Mouse (Mus musculus) hindbrain, postnatal 0 days (tissue): ENCODE results near the gene Lrrfip2. TPM values are rescaled to one million over a fixed set of nuclear protein-coding genes. Genes with fewer than 3 reads are reported as not detected.

ENCODE experiments used
- ATAC-seq: fragments of 200-750 bp; cut with Nextera tagmentation; 2 replicates; pipeline ENCODE4 v1.8.0; 2017; ENCODE audit warnings: mild to moderate bottlenecking, moderate TSS enrichment, moderate library complexity
- DNase-seq: peaks from one replicate; pipeline ENCODE4 v3.0.0-alpha.2; 2015; ENCODE audit warnings: low spot score
- H3K27ac ChIP-seq: fragments of 300-500 bp; sonication (generic); 2 replicates; pipeline ENCODE4 v1.5.1; 2014; ENCODE audit warnings: mild to moderate bottlenecking
- H3K27me3 ChIP-seq: fragments of 300-500 bp; sonication (generic); 2 replicates; pipeline ENCODE4 v1.6.1; 2014; ENCODE audit warnings: low read length, mixed read lengths; ENCODE audit not compliant: insufficient read depth
- H3K36me3 ChIP-seq: fragments of 300-500 bp; sonication (generic); 2 replicates; pipeline ENCODE4 v1.6.1; 2014; ENCODE audit warnings: low read length, mixed read lengths; ENCODE audit not compliant: insufficient read depth
- H3K4me1 ChIP-seq: fragments of 300-500 bp; sonication (generic); 2 replicates; pipeline ENCODE4 v1.6.1; 2014; ENCODE audit warnings: antibody characterized with exemption, low read length, mixed read lengths; ENCODE audit not compliant: insufficient read depth
- H3K4me2 ChIP-seq: fragments of 300-500 bp; sonication (generic); 2 replicates; pipeline ENCODE4 v1.6.1; 2014; ENCODE audit warnings: low read depth, mild to moderate bottlenecking, low read length, moderate library complexity, mixed read lengths
- H3K4me3 ChIP-seq: fragments of 300-500 bp; sonication (generic); 2 replicates; pipeline ENCODE4 v1.5.1; 2014; ENCODE audit warnings: low read length
- H3K9ac ChIP-seq: fragments of 300-500 bp; sonication (generic); replicated peaks from 2 replicates; pipeline ENCODE4 v1.6.1; 2014; ENCODE audit warnings: mild to moderate bottlenecking, low read length, moderate library complexity, mixed read lengths
- H3K9me3 ChIP-seq: fragments of 300-500 bp; sonication (generic); 2 replicates; pipeline ENCODE4 v1.6.1; 2016; ENCODE audit warnings: low read length, mixed read lengths
- CTCF ChIP-seq: IDR thresholded peaks from 2 replicates; pipeline ENCODE4 v1.5.1; 2016; ENCODE audit warnings: antibody characterized with exemption, control low read depth, low read depth
- WGBS: fragments of 180-500 bp; shearing (Covaris S2); extraction: QIAGEN DNeasy Blood & Tissue Kit; methylation state at CpG from one replicate; pipeline ENCODE4 v1.1.7; 2014; 5-methylcytosine and 5-hydroxymethylcytosine counted together
- polyA plus RNA-seq: library from polyadenylated mRNA; unstranded; fragments of >200 nt; fragmentation: Nextera tagmentation; extraction: Ambion mirVana; gene quantifications from 2 replicates; pipeline ENCODE4 v1.2.1, GENCODE M21; 2015
- total RNA-seq: library from RNA; depleted of rRNA; stranded (reverse); fragments of >200 nt; gene quantifications from 2 replicates; pipeline ENCODE4 v1.2.3, GENCODE M21; 2014

The Lrrfip2 gene
- total and polyA plus RNA-seq, 2 experiments from 2014 or later, result 20.8 to 38.8 TPM

DNA sequence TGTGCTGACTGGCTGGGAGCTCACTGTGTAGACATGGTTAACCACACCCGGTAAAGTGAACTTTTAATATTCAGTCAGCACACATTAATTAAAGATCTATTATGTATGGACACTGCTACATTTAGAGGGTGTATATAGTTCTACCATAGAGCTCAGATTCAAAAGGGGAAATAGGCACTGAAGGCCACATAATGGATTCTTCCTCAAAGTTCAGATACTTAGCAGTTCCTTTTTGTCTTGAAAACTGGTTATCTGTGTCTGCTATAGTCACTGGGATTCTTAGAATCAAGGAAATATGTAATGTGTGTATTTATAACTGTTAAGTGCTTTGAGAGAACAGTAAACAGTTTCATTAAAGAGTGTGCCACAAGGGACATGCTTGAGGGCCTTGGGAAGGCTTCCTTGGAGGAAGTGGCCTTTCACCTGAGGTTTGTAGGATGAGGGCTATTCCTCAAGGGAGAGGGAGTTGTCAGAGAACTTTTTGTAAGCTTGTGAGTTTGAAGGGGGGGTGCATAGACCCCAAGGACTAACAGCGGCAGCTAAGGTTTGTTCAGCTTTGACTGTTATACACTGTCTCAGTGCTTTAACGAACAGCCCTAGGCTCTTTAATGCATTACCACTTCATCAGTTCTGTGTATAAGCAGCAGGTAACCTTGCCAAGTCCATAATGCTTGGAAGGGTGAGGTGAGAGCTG lies 28.3 kb downstream of the Lrrfip2 start:
- TF ChIP-seq CTCF, result no peak
- Histone ChIP-seq H3K27ac (no peak overlapping the region), H3K4me2 (no peak overlapping the region), H3K9ac (no peak overlapping the region), H3K4me3 (no peak overlapping the region), H3K27me3 (no peaks in the 10 kb centered on the region), H3K9me3 (no peaks in the 10 kb centered on the region), H3K4me1 (0 out of 2 replicates have a peak, but pooled peaks cover 4% of the 10 kb centered on the region), H3K36me3 (no peaks in the 10 kb centered on the region)
- DNase-seq (no peak), ATAC-seq (no peak)
- WGBS, result 97% methylated on average over 3 of the region's 3 CpGs

DNA sequence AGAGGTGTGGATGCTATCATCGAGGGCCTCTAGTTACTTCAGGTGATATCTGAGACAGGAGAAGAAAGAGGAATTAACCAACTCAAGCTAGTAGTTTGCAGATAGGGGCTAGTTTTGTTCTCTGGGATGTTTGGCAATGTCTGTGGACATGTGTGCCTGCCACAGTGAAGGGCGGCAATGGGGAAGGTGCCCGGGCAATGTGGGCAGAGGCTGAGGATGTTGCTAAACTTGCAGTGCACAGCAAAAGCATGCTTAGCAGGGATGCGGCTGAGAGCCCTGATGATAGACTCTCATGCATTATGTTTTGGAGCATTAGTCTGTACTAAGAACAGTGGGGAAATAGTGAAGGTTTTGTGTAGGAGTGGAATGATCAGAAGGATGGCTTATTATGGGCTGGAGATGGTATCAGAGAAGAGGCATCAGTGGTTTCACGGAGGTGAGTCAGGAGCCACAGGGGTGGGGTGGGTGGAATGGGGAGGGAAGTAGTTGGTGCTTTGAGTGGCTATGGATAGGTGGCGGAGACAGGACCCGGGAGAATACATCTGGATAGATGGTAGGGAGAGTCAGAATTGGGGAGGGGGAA lies 28.9 kb downstream of the Lrrfip2 start:
- no peak for TF ChIP-seq CTCF
- no peak for ATAC-seq
- no peaks in the 10 kb centered on the region for H3K9me3 ChIP-seq
- H3K9ac ChIP-seq, result no peak overlapping the region
- H3K4me3 ChIP-seq, result no peak overlapping the region
- H3K27ac ChIP-seq, result no peak overlapping the region
- no peak for DNase-seq
- H3K27me3 ChIP-seq, result no peaks in the 10 kb centered on the region
- no peaks in the 10 kb centered on the region for H3K36me3 ChIP-seq
- WGBS, result 93% methylated on average over 7 of the region's 7 CpGs
- 0 out of 2 replicates have a peak, but pooled peaks cover 4% of the 10 kb centered on the region for H3K4me1 ChIP-seq
- no peak overlapping the region for H3K4me2 ChIP-seq

DNA sequence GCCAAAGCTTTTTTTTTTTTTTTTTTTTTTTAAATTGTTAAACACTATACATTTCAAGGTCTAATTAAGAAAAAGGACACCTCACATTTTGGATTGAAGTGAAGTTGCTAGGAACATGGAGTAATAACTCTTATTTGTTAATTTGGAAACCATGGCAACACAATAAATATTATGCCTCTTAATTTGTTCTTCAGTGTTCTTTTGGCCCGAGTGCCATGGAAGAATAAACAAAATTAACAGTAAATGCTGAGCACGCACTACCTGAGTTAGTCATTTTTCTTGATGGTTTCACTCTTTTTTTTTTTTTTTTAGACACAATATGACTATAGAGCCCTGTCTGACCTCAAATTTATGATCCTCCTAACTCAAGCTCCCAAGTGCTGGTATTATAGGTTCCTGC lies 30.6 kb downstream of the Lrrfip2 start:
- 78% methylated on average over 2 of the region's 2 CpGs for WGBS

DNA sequence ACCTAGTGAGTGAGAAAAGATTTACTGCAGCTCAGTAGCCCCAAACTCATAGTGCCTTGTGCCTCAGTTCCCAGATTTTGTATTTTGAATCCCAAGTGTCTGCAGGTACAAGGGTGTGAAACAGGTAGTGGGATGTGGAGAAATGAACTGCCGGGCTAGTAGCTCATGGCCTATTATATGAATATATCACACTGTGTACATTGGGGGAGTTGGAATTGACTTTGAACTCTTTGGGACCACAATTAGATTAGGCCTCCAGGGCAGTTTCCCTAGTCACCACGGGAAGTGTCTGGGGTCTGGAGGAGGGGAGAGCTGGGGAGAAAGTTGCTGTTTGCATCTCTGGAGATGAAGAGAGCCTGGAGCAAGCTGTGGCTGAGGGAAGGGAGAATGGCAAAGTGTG lies 31.0 kb downstream of the Lrrfip2 start:
- ATAC-seq, result no peak
- Histone ChIP-seq H3K27me3 (no peaks in the 10 kb centered on the region), H3K9ac (no peak overlapping the region), H3K4me1 (0 out of 2 replicates have a peak, but pooled peaks cover 4% of the 10 kb centered on the region), H3K27ac (no peak overlapping the region), H3K9me3 (no peaks in the 10 kb centered on the region), H3K36me3 (no peaks in the 10 kb centered on the region), H3K4me2 (no peak overlapping the region), H3K4me3 (no peak overlapping the region)
- no peak for TF ChIP-seq CTCF
- WGBS, result 75% methylated on average over 2 of the region's 2 CpGs
- DNase-seq, result no peak

More for the DNA sequence above, 30.6 kb downstream of the Lrrfip2 start:
- Histone ChIP-seq H3K4me3 (no peak overlapping the region), H3K9me3 (no peaks in the 10 kb centered on the region), H3K4me1 (0 out of 2 replicates have a peak, but pooled peaks cover 4% of the 10 kb centered on the region), H3K4me2 (no peak overlapping the region), H3K27me3 (no peaks in the 10 kb centered on the region), H3K27ac (no peak overlapping the region), H3K9ac (no peak overlapping the region), H3K36me3 (no peaks in the 10 kb centered on the region)
- no peak for TF ChIP-seq CTCF
- ATAC-seq, result no peak
- no peak for DNase-seq

DNA sequence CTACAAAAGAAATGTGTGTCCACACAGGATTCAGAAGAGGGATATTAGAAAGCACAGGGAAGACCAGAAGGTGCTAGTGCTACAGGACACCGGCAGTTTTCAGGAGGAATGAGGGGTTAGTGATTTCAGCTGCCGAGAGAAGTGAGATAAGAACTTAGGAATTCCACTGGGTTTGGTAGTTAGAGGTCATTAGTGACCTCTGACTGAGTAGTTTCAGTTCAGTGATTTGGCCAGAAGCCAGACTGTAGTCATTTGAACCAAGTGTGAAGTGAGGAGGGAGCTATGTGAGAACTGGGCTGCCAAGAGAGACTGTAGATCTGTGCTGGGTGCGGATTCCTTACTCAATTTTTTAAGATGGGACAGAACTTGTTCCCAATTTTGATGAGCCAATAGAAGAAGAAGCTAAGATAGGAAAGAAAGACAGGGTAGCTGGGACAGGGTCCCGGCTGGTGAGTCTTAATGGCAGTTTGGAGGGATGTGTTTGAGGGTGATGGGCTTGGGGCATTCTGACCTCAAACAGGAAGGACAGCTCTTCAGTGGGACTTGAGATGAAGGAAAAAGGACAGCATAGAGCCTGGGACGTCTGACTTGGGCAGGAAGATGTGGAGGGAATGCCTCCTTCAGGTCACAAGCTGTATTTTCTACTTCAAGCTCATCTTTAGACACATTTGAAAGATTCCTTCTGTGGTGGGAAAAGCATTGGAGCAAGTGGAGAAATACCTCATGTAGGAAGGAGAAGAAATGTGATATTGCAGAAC lies 32.0 kb downstream of the Lrrfip2 start:
- no peak overlapping the region for H3K4me2 ChIP-seq
- H3K36me3 ChIP-seq, result no peaks in the 10 kb centered on the region
- DNase-seq, result no peak
- H3K4me3 ChIP-seq, result no peak overlapping the region
- TF ChIP-seq CTCF, result no peak
- WGBS, result 73% methylated on average over 5 of the region's 5 CpGs
- no peaks in the 10 kb centered on the region for H3K9me3 ChIP-seq
- no peaks in the 10 kb centered on the region for H3K27me3 ChIP-seq
- no peak overlapping the region for H3K9ac ChIP-seq
- no peak overlapping the region for H3K27ac ChIP-seq
- ATAC-seq, result no peak
- H3K4me1 ChIP-seq, result 0 out of 2 replicates have a peak, but pooled peaks cover 4% of the 10 kb centered on the region

DNA sequence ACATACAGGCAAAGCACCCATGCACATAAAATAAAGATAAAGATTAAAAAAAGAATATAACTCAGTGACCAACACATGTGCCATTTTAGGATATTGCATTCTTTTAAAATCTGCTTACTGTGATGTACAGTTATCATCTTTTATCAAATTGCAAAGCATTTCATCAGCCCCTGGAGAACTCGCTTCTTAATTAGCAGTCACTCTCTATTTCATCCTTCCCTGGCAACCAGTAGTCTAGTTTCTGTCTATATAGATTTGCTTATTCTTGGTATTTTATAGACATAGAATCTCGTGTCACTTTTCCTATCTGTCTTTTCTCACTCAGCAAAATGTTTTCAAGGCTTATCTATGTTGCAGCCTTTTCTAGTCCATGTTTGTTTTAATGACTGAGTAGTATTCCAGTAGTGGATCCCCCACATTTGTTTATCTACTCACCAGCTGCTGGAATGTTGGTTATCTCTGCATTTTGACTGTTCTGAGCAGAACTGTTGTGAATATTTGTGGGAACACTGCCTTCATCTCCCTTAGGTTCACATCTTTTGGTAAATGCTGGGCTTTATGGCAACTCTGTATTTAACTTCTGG lies 35.0 kb downstream of the Lrrfip2 start:
- H3K27ac ChIP-seq, result no peak overlapping the region
- 88% methylated on average over 2 of the region's 2 CpGs for WGBS
- no peak overlapping the region for H3K9ac ChIP-seq
- no peak for DNase-seq
- no peak overlapping the region for H3K4me2 ChIP-seq
- no peak for TF ChIP-seq CTCF
- no peaks in the 10 kb centered on the region for H3K9me3 ChIP-seq
- no peaks in the 10 kb centered on the region for H3K36me3 ChIP-seq
- ATAC-seq, result no peak
- no peaks in the 10 kb centered on the region for H3K27me3 ChIP-seq
- no peaks in the 10 kb centered on the region for H3K4me1 ChIP-seq
- H3K4me3 ChIP-seq, result no peak overlapping the region
